Mouse (Mus musculus): ENCODE measurements at regions not wholly inside any gene's neighbourhood (a gene's known extent, or its start where the extent isn't known, plus 50 kb on each side); places are given as distances from the start of the nearest gene placed in this dataset.
"Not testable (repeated sequence)": the region's sequence is repeated elsewhere in the genome, so short reads cannot be mapped to it uniquely, and the experiment has no call there.

- Histone ChIP-seq H3K27ac (no peak overlapping the region), H3K27me3 (ENCODE audit: poor library complexity, severe bottlenecking) (no peaks in the 10 kb centered on the region), H3K9me3 (no peaks in the 10 kb centered on the region; the same call in 1 of the 2 replicates), H3K36me3 (replicated peaks) (no peaks in the 10 kb centered on the region), H3K4me3 (no peak overlapping the region), H3K4me1 (peaks cover 34% of the 10 kb centered on the region)
- WGBS: 56% methylated on average over 4 of the region's 4 CpGs
- no peak for DNase-seq (ENCODE audit: extremely low spot score, low spot score)
Measured at GRCm38 (mm10) chr7:73602815-73603551, 61.4 kb upstream of the Chd2 start.

GRCm38 (mm10) chr7:73601336-73601735, 59.7 kb upstream of the Chd2 start:
- no peaks in the 10 kb centered on the region; the same call in 1 of the 2 replicates for H3K9me3 ChIP-seq
- H3K27me3 ChIP-seq (ENCODE audit: poor library complexity, severe bottlenecking): no peaks in the 10 kb centered on the region
- H3K36me3 ChIP-seq (replicated peaks): no peaks in the 10 kb centered on the region
- 76% methylated on average over 2 of the region's 2 CpGs for WGBS
- H3K4me3 ChIP-seq: no peak overlapping the region
- peaks cover 34% of the 10 kb centered on the region for H3K4me1 ChIP-seq
- no peak overlapping the region for H3K27ac ChIP-seq
- DNase-seq (ENCODE audit: extremely low spot score, low spot score): no peak

DNA sequence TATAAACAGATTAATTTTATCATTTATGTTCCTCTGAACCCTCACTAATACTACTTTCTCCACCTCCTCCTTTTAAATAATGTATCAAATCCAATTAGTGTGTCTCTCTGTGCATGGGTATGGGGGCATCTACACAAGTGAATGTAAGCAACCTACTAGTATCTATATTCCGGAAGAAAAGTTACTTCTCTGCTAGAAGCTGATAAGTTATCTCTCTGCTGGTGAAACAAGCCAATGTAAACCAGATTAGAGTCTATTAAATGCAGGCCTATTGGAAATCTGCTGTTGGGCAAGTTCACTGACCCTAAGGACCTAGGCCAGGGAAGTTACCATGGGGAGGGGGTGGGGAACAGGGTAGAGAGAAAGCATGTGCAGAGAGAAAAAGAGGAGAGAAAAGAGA, 59.1 kb upstream of the Chd2 start:
- peaks cover 36% of the 10 kb centered on the region for H3K4me1 ChIP-seq
- WGBS: 93% methylated on average over 1 of the region's 1 CpGs
- no peak overlapping the region for H3K4me3 ChIP-seq
- no peaks in the 10 kb centered on the region; the same call in 1 of the 2 replicates for H3K9me3 ChIP-seq
- no peak for DNase-seq (ENCODE audit: extremely low spot score, low spot score)
- no peaks in the 10 kb centered on the region for H3K27me3 ChIP-seq (ENCODE audit: poor library complexity, severe bottlenecking)
- no peak overlapping the region for H3K27ac ChIP-seq
- no peaks in the 10 kb centered on the region for H3K36me3 ChIP-seq (replicated peaks)

- DNase-seq (ENCODE audit: extremely low spot score, low spot score); H3K27ac ChIP-seq; H3K36me3 ChIP-seq (replicated peaks); H3K9me3 ChIP-seq; H3K27me3 ChIP-seq (ENCODE audit: poor library complexity, severe bottlenecking); H3K4me3 ChIP-seq: not testable (repeated sequence)
- WGBS: 81% methylated on average over 3 of the region's 3 CpGs
- peaks cover 41% of the 10 kb centered on the region for H3K4me1 ChIP-seq
Measured at GRCm38 (mm10) chr7:73600003-73600385, 58.4 kb upstream of the Chd2 start.

- 94% methylated on average over 9 of the region's 9 CpGs for WGBS
Measured at GRCm38 (mm10) chr7:73599354-73600002, 57.8 kb upstream of the Chd2 start.

DNA sequence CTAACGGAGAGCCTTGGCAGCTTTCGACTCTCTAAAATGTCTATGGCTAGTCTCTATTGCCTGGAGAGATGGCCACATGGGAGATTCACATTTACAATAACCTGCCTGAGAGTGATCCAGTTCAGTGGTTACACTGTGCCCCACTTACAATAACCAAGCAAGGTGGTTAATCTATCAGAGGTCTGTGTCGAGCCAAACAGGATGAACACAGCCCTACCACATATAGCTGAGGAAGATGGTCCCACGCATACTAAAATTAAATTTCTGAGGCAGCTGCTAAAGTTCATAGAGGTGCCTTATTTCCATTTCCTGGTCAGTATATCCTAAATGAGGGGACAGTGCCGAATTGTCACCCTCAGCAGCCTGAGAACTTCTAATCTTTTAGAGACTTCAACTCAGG, 56.3 kb upstream of the Chd2 start:
- WGBS: 89% methylated on average over 5 of the region's 5 CpGs
- Histone ChIP-seq H3K9me3 (no peaks in the 10 kb centered on the region; the same call in 1 of the 2 replicates), H3K4me3 (no peak overlapping the region), H3K4me1 (peaks cover 52% of the 10 kb centered on the region), H3K27ac (no peak overlapping the region), H3K36me3 (replicated peaks) (no peaks in the 10 kb centered on the region), H3K27me3 (ENCODE audit: poor library complexity, severe bottlenecking) (no peaks in the 10 kb centered on the region)
- no peak for DNase-seq (ENCODE audit: extremely low spot score, low spot score)

More at GRCm38 (mm10) chr7:73599354-73600002, 57.8 kb upstream of the Chd2 start:
- H3K9me3 ChIP-seq: no peaks in the 10 kb centered on the region; the same call in 1 of the 2 replicates
- DNase-seq (ENCODE audit: extremely low spot score, low spot score): no peak
- H3K36me3 ChIP-seq (replicated peaks): no peaks in the 10 kb centered on the region
- H3K27ac ChIP-seq: no peak overlapping the region
- H3K4me3 ChIP-seq: no peak overlapping the region
- H3K27me3 ChIP-seq (ENCODE audit: poor library complexity, severe bottlenecking): no peaks in the 10 kb centered on the region
- peaks cover 44% of the 10 kb centered on the region for H3K4me1 ChIP-seq

- no peaks in the 10 kb centered on the region for H3K27me3 ChIP-seq (ENCODE audit: poor library complexity, severe bottlenecking)
- peak overlapping the region; percentile 86 for H3K27ac ChIP-seq
- WGBS: 68% methylated on average over 11 of the region's 11 CpGs
- peaks cover 52% of the 10 kb centered on the region for H3K4me1 ChIP-seq
- no peaks in the 10 kb centered on the region; the same call in 1 of the 2 replicates for H3K9me3 ChIP-seq
- H3K36me3 ChIP-seq (replicated peaks): no peaks in the 10 kb centered on the region
- H3K4me3 ChIP-seq: no peak overlapping the region
- DNase-seq (ENCODE audit: extremely low spot score, low spot score): no peak
Measured at GRCm38 (mm10) chr7:73596866-73597840, 55.5 kb upstream of the Chd2 start.

DNA sequence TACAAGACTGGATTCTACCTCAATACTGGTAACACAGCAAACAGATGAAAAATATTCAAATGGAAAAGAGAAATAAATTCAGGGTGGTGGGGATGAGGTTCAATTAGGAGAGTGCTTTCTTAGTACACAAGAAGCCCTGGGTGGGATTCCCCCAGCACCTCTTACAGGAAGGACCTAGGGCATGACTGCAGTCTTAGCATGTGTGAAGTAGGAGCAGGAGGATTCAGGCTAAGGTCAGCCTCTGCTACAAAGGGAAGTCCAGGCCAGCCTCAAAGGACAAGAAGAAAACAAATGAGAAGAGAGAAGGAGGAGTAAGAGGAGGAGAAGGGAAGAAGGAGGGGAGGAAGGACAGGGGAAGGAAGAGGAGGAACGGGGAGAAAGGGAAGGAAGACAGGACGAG, 54.8 kb upstream of the Chd2 start:
- Histone ChIP-seq H3K36me3 (replicated peaks) (no peaks in the 10 kb centered on the region), H3K4me3 (0 out of 2 replicates have a peak overlapping the region, but pooled peaks have one; percentile 47), H3K9me3 (no peaks in the 10 kb centered on the region; the same call in 1 of the 2 replicates), H3K27me3 (ENCODE audit: poor library complexity, severe bottlenecking) (no peaks in the 10 kb centered on the region), H3K4me1 (peaks cover 52% of the 10 kb centered on the region), H3K27ac (peak overlapping the region; percentile 86)
- WGBS: 51% methylated on average over 2 of the region's 2 CpGs
- DNase-seq (ENCODE audit: extremely low spot score, low spot score): no peak

GRCm38 (mm10) chr7:73595860-73596259, 54.2 kb upstream of the Chd2 start:
- peak overlapping the region; percentile 86 for H3K27ac ChIP-seq
- no peaks in the 10 kb centered on the region for H3K36me3 ChIP-seq (replicated peaks)
- no peaks in the 10 kb centered on the region; the same call in 1 of the 2 replicates for H3K9me3 ChIP-seq
- WGBS: 48% methylated on average over 9 of the region's 9 CpGs
- no peak for DNase-seq (ENCODE audit: extremely low spot score, low spot score)
- H3K4me1 ChIP-seq: peaks cover 48% of the 10 kb centered on the region
- H3K27me3 ChIP-seq (ENCODE audit: poor library complexity, severe bottlenecking): no peaks in the 10 kb centered on the region
- H3K4me3 ChIP-seq: peak overlapping the region; percentile 47

DNA sequence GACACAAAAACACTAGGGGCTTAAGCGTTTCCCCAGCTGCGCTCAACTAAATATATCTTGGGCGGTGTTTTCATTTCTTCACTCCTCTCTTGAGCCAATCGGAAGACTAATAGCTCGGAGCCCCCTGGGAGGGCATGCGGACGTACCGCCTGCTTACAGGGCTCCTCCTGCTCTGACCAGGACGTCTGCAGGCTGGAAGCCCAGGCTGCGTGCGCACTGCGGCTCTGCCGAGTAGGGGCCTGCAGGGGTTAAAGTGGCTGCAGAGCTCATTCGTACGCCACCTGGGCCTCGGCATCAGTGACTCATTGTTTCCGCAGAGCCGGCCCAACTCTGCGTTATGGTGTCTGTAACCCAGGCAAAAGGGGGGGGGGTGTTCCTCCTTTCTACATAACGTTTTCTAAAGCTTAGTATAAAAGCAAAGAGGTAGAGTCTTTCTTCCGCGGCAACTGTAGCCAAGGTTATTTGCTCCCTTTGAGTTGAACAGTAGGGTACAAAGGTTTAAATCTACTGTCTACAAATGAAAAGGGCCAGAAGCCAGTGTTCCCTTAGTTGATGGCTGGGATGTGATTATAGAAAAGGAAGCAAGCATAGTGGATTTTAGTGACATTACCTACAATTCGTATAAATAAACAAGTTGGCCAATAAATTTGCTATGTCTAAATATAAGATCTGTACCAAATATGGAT, 53.7 kb upstream of the Chd2 start:
- H3K27ac ChIP-seq: peak overlapping the region; percentile 86
- H3K36me3 ChIP-seq (replicated peaks): no peaks in the 10 kb centered on the region
- DNase-seq (ENCODE audit: extremely low spot score, low spot score): peak; percentile 94
- H3K4me3 ChIP-seq: peak overlapping the region; percentile 47
- peaks cover 47% of the 10 kb centered on the region for H3K4me1 ChIP-seq
- no peaks in the 10 kb centered on the region; the same call in 1 of the 2 replicates for H3K9me3 ChIP-seq
- no peaks in the 10 kb centered on the region for H3K27me3 ChIP-seq (ENCODE audit: poor library complexity, severe bottlenecking)
- 2% methylated on average over 23 of the region's 23 CpGs for WGBS

DNA sequence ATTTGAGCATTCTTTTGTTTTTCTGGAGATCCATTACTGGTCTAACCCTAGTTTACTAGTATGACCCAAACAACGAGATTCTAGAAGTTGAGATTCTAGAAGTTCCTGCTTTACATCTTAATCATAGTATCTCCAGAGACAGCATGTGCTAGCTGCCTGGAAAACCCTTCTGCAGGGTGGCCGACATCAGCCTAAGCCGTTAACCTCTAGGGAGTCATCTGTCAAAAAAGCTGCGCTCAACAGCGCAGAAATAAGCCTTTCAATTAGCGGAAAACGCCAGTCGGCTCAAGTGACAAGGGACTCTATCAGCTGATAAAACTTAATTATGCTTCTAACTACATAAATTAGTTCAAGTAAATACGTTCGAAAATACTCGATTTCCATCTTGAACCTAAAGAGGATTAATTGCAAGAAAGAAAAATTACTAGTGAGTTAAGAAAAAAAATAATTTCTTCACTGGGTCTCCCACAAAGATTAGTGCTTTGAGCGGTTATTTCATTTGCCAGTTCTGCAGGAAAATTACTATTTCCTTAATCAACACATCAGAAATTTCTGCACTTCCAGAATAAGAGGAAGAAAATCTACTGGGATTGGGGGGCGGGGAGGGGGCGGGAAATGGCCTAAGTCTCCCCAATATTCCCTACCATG, 53.0 kb upstream of the Chd2 start:
- peaks cover 48% of the 10 kb centered on the region for H3K4me1 ChIP-seq
- peak overlapping the region; percentile 47 for H3K4me3 ChIP-seq
- H3K27ac ChIP-seq: peak overlapping the region; percentile 86
- 1% methylated on average over 14 of the region's 14 CpGs for WGBS
- no peaks in the 10 kb centered on the region for H3K9me3 ChIP-seq
- DNase-seq (ENCODE audit: extremely low spot score, low spot score): no peak
- H3K36me3 ChIP-seq (replicated peaks): no peaks in the 10 kb centered on the region
- H3K27me3 ChIP-seq (ENCODE audit: poor library complexity, severe bottlenecking): no peaks in the 10 kb centered on the region

Measured in forebrain, embryonic 10.5 days (tissue).